Mouse (Mus musculus): Measurements from ENCODE around the gene Bicc1. TPM values are rescaled to one million over a fixed set of nuclear protein-coding genes. Genes with fewer than 3 reads are reported as not detected.

The Bicc1 gene
- polyA plus RNA-seq, 1 experiment = 1.6 TPM

DNA sequence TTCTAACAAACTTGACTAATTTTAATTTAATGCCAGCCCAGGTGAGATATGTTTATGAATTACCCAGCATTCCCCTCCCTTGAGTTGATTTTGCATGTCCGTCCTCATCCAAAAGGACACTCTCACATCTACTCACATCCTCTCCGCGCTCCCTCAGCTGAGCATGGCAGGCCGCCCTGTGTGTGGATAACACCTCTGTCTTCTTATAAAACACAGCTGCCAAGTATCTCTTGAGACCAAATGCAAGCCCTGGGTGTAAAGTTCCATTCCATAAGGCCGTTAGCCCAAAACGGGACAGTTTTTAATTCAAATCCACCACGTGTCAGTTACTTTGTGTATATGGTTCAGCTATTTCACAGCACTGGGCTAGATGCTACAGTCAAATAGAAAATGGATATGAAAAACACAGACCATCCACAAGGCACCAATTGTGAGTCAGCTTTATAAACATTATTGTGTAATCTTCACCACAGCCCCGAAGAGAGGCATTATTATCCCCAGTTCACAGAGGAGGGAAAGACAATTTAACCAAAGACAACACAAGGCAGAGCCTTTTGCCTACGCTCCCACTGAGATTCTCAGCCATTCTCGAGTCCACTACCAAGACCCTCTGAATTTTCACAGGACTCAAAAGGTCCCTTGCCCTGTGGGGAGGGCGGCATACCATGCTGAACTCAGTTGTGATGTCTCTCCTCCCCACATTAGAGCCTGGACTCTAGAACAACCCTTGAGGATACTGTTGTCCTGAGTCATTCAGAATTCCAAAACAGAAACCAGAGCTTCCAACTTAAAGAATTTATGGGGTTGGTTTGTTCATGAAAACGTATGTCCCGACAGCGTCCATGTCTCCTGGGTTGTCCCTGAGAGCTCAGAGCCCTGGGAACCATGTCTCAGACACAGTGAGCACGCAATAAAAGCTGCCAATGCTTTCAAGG, 12.6 kb downstream of the Bicc1 start:
- Histone ChIP-seq H3K9ac (ENCODE audit: low read depth, poor library complexity, severe bottlenecking) (no peak overlapping the region), H3K4me1 (ENCODE audit: control insufficient read depth, insufficient read depth, low read length) (no peaks in the 10 kb centered on the region), H3K27ac (ENCODE audit: insufficient read depth, low read length) (no peak overlapping the region), H3K9me3 (replicated peaks; ENCODE audit: control insufficient read depth, insufficient read depth, low read length, poor library complexity, severe bottlenecking) (no peaks in the 10 kb centered on the region), H3K27me3 (ENCODE audit: control insufficient read depth, insufficient read depth, low read length, poor library complexity, severe bottlenecking) (no peaks in the 10 kb centered on the region), H3K4me3 (ENCODE audit: low read depth, low read length) (no peak overlapping the region), H3K36me3 (ENCODE audit: control insufficient read depth, insufficient read depth, low read length, poor library complexity, severe bottlenecking) (no peaks in the 10 kb centered on the region)
- TF ChIP-seq EP300 (IDR thresholded peaks at IDR 0.05; ENCODE audit: insufficient read depth, low read depth, low read length) = no peak
- TF ChIP-seq CTCF (IDR thresholded peaks at IDR 0.05; ENCODE audit: low read depth, low read length) = no peak
- TF ChIP-seq POLR2A (IDR thresholded peaks at IDR 0.05; ENCODE audit: insufficient read depth, low read length) = no peak

DNA sequence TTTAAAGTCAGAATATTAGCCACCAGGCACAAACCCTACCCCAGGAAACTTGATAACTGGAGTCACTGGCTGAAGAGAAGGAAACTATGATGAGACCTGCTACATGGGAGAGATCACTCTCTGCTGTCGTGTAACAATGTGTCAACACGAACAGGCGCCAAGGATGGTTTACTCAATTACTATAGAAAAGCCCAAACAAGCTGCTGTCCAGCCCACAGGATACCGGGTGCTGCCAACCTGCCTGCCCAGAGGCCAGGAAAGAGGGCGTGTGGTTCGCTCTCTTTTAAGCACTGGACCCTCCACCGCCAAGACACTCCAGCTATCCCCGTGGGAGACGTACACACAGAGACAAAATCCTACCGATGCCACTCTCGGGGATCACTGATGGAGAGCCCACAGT, 13.7 kb downstream of the Bicc1 start:
- Histone ChIP-seq H3K27ac (ENCODE audit: insufficient read depth, low read length) (no peak overlapping the region), H3K27me3 (ENCODE audit: control insufficient read depth, insufficient read depth, low read length, poor library complexity, severe bottlenecking) (no peaks in the 10 kb centered on the region), H3K36me3 (ENCODE audit: control insufficient read depth, insufficient read depth, low read length, poor library complexity, severe bottlenecking) (no peaks in the 10 kb centered on the region), H3K4me1 (ENCODE audit: control insufficient read depth, insufficient read depth, low read length) (no peaks in the 10 kb centered on the region), H3K9ac (ENCODE audit: low read depth, poor library complexity, severe bottlenecking) (no peak overlapping the region), H3K4me3 (ENCODE audit: low read depth, low read length) (no peak overlapping the region), H3K9me3 (replicated peaks; ENCODE audit: control insufficient read depth, insufficient read depth, low read length, poor library complexity, severe bottlenecking) (no peaks in the 10 kb centered on the region)
- TF ChIP-seq CTCF (IDR thresholded peaks at IDR 0.05; ENCODE audit: low read depth, low read length) (no peak), POLR2A (IDR thresholded peaks at IDR 0.05; ENCODE audit: insufficient read depth, low read length) (no peak), EP300 (IDR thresholded peaks at IDR 0.05; ENCODE audit: insufficient read depth, low read depth, low read length) (no peak)

DNA sequence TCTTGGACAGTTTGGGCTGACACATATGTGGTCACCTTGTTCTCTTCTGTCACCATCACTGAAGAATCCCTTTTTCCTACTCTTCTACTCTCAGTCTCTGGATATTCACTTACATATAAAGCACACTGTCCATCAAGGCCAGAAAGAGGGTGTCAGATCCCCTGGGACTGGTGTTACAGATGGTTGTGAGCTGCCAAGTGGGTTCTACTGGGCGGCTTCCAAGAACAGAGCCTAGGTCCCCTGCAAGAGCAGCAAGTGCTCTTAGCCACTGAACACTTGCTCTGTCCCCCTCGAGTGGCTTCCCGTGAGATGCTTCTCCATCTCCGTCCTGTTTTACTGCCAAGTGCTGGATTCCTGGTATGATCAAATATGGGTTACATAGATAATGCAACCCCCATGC, 15.3 kb downstream of the Bicc1 start:
- Histone ChIP-seq H3K27me3 (ENCODE audit: control insufficient read depth, insufficient read depth, low read length, poor library complexity, severe bottlenecking) (no peaks in the 10 kb centered on the region), H3K27ac (ENCODE audit: insufficient read depth, low read length) (no peak overlapping the region), H3K9me3 (replicated peaks; ENCODE audit: control insufficient read depth, insufficient read depth, low read length, poor library complexity, severe bottlenecking) (no peaks in the 10 kb centered on the region), H3K4me3 (ENCODE audit: low read depth, low read length) (no peak overlapping the region), H3K36me3 (ENCODE audit: control insufficient read depth, insufficient read depth, low read length, poor library complexity, severe bottlenecking) (no peaks in the 10 kb centered on the region), H3K4me1 (ENCODE audit: control insufficient read depth, insufficient read depth, low read length) (no peaks in the 10 kb centered on the region), H3K9ac (ENCODE audit: low read depth, poor library complexity, severe bottlenecking) (no peak overlapping the region)
- no peak for TF ChIP-seq EP300 (IDR thresholded peaks at IDR 0.05; ENCODE audit: insufficient read depth, low read depth, low read length)
- TF ChIP-seq CTCF (IDR thresholded peaks at IDR 0.05; ENCODE audit: low read depth, low read length) = no peak

DNA sequence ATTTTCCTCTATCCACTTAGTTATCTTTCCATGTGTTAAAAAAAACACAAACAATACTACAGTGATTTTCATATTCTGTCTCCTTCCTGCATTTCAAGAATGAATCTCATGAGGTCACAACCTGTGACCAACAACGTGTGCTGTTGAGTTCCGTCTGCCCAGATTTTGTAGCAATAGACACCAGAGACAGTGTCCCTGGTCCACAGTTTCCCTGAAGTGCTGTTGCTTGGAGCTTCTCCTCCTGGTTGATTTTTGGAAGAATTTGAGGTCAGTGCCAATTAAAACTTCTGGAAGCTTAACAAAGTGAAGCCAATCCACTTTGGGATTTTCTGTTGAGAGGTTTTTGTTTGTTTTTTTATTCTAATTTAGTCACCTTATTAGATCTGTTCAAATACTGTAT, 16.9 kb downstream of the Bicc1 start:
- Histone ChIP-seq H3K4me1 (ENCODE audit: control insufficient read depth, insufficient read depth, low read length) (no peaks in the 10 kb centered on the region), H3K36me3 (ENCODE audit: control insufficient read depth, insufficient read depth, low read length, poor library complexity, severe bottlenecking) (no peaks in the 10 kb centered on the region), H3K27ac (ENCODE audit: insufficient read depth, low read length) (no peak overlapping the region), H3K4me3 (ENCODE audit: low read depth, low read length) (no peak overlapping the region), H3K9ac (ENCODE audit: low read depth, poor library complexity, severe bottlenecking) (no peak overlapping the region), H3K27me3 (ENCODE audit: control insufficient read depth, insufficient read depth, low read length, poor library complexity, severe bottlenecking) (no peaks in the 10 kb centered on the region), H3K9me3 (replicated peaks; ENCODE audit: control insufficient read depth, insufficient read depth, low read length, poor library complexity, severe bottlenecking) (no peaks in the 10 kb centered on the region)
- TF ChIP-seq CTCF (IDR thresholded peaks at IDR 0.05; ENCODE audit: low read depth, low read length) = no peak
- no peak for TF ChIP-seq POLR2A (IDR thresholded peaks at IDR 0.05; ENCODE audit: insufficient read depth, low read length)
- no peak for TF ChIP-seq EP300 (IDR thresholded peaks at IDR 0.05; ENCODE audit: insufficient read depth, low read depth, low read length)

DNA sequence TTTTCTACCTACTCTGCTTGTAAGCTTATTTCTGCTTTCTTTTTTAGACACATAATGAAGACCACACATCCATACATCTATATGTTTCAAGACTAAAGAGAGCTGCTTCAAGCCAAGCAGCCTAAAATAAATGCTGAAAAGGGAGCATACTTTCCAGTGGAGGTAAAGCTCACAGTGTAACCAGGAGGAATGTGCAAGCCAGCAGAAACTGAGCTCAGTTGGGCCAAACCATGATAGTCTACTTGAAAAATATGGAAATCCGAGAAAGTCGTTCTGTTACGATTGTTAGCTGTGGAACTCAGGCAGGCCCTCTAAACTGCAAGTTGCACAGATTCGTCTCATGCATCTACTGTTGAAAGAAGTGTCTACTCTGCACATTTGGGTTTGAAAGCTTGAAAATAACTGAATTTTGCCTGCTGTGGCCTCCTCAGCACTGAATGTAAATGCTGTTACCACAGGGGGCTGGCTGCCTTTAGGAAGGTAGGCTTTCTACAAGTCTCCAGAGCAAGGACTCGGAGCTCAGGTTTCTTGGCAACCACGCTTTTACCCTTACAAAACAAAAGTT, 19.1 kb downstream of the Bicc1 start:
- no peaks in the 10 kb centered on the region for H3K36me3 ChIP-seq (ENCODE audit: control insufficient read depth, insufficient read depth, low read length, poor library complexity, severe bottlenecking)

DNA sequence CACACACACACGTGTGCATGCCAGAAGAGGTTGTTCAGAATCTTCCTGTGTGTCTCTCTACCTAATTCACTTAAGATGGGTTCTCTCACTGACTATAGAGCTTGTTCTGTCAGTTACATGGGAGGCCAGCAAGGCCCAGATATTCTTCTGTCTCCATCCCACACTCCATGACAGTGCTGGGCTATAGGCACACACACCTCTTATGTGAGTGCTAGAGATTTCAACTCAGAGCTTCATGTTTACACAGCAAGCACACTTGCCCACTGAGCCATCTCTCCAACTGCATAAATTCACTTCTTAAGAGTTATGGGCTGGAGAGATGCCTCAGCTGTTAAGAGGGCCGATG, 20.7 kb downstream of the Bicc1 start:
- Histone ChIP-seq H3K9me3 (replicated peaks; ENCODE audit: control insufficient read depth, insufficient read depth, low read length, poor library complexity, severe bottlenecking) (no peaks in the 10 kb centered on the region), H3K9ac (ENCODE audit: low read depth, poor library complexity, severe bottlenecking) (no peak overlapping the region), H3K27ac (ENCODE audit: insufficient read depth, low read length) (no peak overlapping the region), H3K4me1 (ENCODE audit: control insufficient read depth, insufficient read depth, low read length) (no peaks in the 10 kb centered on the region), H3K4me3 (ENCODE audit: low read depth, low read length) (no peak overlapping the region), H3K27me3 (ENCODE audit: control insufficient read depth, insufficient read depth, low read length, poor library complexity, severe bottlenecking) (no peaks in the 10 kb centered on the region), H3K36me3 (ENCODE audit: control insufficient read depth, insufficient read depth, low read length, poor library complexity, severe bottlenecking) (no peaks in the 10 kb centered on the region)
- TF ChIP-seq POLR2A (IDR thresholded peaks at IDR 0.05; ENCODE audit: insufficient read depth, low read length) (no peak), EP300 (IDR thresholded peaks at IDR 0.05; ENCODE audit: insufficient read depth, low read depth, low read length) (no peak), CTCF (IDR thresholded peaks at IDR 0.05; ENCODE audit: low read depth, low read length) (no peak)

More for the DNA sequence above, 19.1 kb downstream of the Bicc1 start:
- H3K27me3 ChIP-seq (ENCODE audit: control insufficient read depth, insufficient read depth, low read length, poor library complexity, severe bottlenecking) = no peaks in the 10 kb centered on the region
- no peak overlapping the region for H3K9ac ChIP-seq (ENCODE audit: low read depth, poor library complexity, severe bottlenecking)
- no peaks in the 10 kb centered on the region for H3K9me3 ChIP-seq (replicated peaks; ENCODE audit: control insufficient read depth, insufficient read depth, low read length, poor library complexity, severe bottlenecking)
- H3K4me1 ChIP-seq (ENCODE audit: control insufficient read depth, insufficient read depth, low read length) = no peaks in the 10 kb centered on the region
- TF ChIP-seq EP300 (IDR thresholded peaks at IDR 0.05; ENCODE audit: insufficient read depth, low read depth, low read length) (no peak), POLR2A (IDR thresholded peaks at IDR 0.05; ENCODE audit: insufficient read depth, low read length) (no peak), CTCF (IDR thresholded peaks at IDR 0.05; ENCODE audit: low read depth, low read length) (no peak)
- H3K27ac ChIP-seq (ENCODE audit: insufficient read depth, low read length) = no peak overlapping the region
- H3K4me3 ChIP-seq (ENCODE audit: low read depth, low read length) = no peak overlapping the region
